Mouse (Mus musculus) gonadal fat pad, adult 2 months (tissue): ENCODE measurements around the gene 4930583I09Rik. TPM values are rescaled to one million over a fixed set of nuclear protein-coding genes. Genes with fewer than 3 reads are reported as not detected.

Experiments used
- DNase-seq: peaks from one replicate; pipeline ENCODE4 v3.0.0-alpha.2; 2012; ENCODE audit warnings: low read depth
- polyA plus RNA-seq: library from polyadenylated mRNA; depleted of rRNA; stranded (reverse); fragments of >200 nt; gene quantifications from 2 replicates; pipeline ENCODE4 v1.2.3, GENCODE M21; 2012; rRNA removed

The 4930583I09Rik gene
- polyA plus RNA-seq, 1 experiment, result not detected

DNA sequence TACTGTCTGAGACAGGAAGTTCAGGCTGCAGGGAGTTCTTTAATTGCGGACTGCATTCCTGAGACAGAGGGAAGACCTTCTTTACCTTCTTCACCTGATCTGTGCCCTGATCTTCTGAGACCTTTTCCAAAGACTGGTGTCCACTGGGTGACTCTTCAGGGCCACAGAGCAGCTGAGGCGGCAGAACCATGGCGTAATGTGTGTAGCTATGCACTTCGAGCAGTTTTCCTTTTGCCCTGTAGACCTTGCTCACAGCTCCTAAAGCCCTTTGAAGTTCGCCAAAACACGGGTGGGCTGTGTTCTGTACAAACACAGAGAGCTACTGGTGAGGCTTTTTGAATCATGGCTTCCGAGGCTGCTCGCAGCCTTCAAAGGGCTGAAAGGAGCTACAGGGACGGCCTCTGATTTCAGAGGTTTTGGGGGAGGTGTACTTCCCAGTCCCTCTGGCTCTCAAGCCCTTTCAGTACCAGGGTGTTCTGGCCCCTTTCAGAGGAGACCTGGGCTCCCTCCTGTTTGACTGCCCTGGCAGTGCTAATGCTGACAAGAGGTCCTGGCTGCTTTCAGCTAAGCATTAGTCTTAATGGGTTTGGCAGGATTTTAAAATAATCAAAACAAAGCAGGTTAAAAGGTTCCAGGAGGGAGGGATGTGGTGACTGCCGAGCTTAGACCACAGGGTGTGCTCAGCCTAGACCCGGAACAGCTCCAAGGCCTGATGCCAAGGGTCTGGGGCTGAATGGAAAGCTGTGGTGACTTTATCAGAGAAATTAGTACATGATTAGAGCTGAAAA is 33.5 kb downstream of the 4930583I09Rik start:
- no peak for DNase-seq

DNA sequence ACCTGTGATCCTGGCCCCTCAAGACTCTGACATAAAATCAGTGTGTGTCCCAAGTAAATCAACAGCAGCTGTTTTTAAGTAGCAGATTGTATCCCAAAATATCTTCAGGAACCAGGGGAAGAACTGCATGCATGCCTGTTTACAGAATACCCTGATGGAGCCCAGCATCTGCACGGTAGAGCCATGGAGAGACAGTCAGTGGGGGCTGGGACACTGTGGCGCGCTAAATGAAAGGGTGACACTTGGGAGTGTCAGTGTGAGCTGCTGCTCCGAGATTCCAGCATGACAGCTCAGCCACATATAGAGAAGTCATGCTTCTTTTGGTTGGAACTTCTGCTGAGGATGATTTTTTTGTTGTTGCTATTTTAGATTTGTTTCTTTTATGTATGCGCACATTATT is 43.2 kb downstream of the 4930583I09Rik start:
- no peak for DNase-seq

DNA sequence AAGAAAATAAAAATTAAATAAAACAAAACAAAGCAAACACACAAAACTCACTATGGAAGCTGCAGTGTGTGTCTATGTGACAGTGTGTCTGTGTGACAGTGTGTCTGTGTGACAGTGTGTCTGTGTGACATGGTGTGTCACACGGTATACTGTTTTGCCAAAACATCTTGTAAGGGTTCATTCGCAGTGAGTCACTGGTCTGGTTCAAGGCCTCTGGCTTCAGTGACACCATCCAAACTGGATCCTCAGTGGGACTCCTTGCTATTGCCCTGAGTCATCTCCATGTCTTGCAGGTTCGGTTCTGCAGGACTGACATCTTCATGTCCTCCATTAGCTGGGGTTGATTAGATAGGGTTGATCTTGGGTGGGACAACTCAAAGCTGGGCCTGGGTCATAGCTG is 43.8 kb downstream of the 4930583I09Rik start:
- no peak for DNase-seq

- DNase-seq, result no peak
Observed at GRCm38 (mm10) chr17:64789175-64789574, 46.7 kb downstream of the 4930583I09Rik start.

DNA sequence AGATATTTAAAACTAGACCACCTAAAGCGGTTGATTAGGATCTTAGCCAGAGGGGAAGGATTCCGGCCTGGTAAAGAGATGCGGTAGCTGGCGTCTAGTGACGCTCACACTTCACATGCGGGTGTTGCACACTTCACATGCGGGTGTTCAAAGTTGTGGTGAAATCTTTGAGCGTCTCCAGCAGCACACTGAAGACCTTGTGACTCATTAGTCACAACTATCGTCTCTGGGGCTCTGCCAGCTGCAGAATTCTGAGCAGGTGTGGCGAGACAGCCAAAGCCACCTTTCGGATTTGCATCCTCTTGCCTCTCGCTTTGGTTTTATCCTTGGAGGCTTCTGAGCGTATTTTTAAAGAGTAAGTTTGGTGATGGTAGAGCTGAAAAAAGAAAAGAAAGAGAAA is 47.6 kb downstream of the 4930583I09Rik start:
- no peak for DNase-seq

GRCm38 (mm10) chr17:64785961-64786360 is 49.9 kb downstream of the 4930583I09Rik start:
- no peak for DNase-seq

Other genes with a start within 250 kb of the 4930583I09Rik start
- gene Man2a1, start 235.3 kb downstream of the 4930583I09Rik start, polyA plus RNA-seq, result 21.6 and 22.1 TPM in 2 replicates